Mouse (Mus musculus) inflammation-experienced regulatory T-cells (primary cell): ENCODE results near the gene Gcgr. TPM values are rescaled to one million over a fixed set of nuclear protein-coding genes. Genes with fewer than 3 reads are reported as not detected.

Experiments used
- polyA plus RNA-seq, 2 experiments: library from polyadenylated mRNA; unstranded; fragments of 100-300 nt; shearing (Covaris generic); gene quantifications; one replicate each; pipeline ENCODE4 v1.2.1; 2017

Gene Gcgr
- polyA plus RNA-seq: not detected

DNA sequence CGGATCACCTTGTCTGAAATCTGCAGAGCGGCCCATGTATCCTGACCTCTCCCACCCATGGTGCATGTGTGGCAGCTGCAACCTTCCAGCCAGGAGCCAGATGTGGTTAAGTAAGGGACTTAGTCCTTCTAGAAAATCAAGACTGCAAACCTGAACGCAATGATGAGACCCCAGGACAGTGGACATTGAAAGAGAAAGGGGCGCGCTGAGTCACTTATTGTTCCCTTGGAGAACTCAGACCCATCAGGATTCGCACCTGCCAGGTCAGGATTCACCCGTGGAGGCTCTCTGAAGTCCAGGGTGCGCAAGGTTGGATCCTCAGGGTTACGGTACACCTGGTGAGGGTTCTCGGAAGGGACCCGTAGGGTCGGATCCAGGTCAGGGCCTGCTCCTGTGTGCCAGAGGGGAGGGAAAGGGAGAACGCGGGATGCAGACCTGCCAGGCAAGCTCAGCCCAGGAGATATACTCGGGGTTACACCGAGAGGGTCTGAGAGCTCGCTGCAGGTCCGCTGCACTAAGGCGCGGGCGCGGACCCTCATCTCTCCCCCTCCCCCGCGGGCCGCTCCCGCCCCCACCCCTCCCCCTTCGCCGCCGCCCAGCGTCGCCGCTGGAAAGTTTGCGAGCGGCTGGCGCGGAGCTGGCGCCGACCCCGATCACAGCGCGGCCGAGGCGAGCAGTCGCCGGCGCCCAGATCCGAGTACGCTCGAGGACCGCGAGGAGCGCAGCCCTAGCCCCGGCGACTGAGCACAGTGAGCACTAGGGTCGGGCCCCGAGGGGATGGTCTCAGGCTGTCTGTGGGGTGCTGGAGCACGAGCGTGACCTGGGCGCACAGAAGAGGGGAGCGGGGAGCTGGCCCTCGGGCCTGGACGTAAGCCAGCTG, at the start of gene Gcgr:
Gcgr (plus strand) TSS at position 615 of the 880 bp plus-strand sequence.

DNA sequence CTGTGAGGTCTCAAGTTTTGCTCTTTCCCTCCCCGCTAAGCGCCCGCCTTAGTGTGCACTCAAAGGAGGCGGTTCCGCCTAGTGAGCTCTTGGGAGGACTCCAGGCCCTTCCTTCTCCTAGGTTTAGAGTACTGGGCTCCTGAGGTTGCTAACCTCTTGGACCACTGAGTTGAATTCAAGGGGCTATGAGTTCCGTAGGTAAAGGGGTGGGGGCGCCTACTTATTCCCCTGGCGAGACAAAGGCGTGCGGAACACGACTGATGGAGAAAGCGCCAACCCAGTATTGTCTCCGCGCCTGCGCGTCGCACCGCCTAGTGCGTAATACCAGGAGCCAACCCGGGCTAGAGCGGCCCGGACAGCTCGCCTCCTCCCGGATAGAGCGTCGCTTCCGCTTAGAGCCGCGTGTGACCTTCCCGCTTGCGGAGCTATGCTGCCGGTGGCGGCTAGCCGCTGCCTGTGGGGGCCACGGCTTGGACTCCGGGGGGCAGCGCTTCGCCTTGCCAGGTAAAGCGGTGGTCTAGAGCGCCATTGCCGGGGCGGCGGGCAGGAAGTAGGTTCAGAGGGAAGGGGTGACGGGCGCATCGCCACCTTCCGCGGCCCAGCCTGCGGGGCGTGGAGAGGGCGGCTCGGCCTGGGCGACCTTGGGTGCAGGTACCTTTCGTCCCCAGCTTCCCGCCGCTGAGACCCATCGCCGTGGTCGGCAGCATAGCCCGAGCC, 46.1 kb upstream of the Gcgr start, which contains the start of gene Mrpl12:
Mrpl12 (plus strand) TSS at position 349 of the 717 bp plus-strand sequence.

DNA sequence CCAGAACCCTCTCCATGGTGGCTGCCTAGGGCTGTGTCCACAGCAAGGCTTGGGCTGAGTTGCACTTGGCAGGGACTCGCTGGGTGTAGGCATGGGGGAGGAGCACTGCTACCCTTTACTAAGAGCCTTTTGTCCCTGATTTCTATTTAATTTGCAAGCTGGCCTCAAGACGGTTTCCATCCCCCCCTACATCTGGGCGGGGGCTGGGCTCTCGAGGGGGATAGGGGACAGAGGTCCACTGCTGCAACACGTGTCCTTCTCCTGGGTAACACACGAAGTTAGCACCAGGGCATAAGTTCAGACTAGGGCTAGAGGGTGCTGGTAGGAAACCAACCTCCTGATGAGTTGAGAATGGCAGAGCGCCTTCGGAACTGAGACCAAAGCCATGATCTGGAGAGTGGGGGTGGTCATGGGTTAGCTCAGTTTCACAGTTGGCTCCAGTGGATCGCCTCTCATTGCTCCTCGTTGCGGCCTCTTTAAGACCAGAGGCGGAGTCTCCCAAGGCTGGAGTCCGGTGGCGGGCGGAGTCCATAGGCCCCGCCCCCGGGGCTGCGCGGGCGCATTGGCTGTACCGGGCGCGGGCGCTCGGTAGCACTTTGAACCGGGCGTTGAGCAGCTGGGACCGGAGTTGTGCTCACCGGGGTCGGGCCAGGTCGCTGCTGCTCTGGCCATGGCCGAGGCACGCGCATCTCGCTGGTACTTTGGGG, 39.0 kb upstream of the Gcgr start, which contains the start of gene Slc25a10:
Slc25a10 (plus strand) TSS at position 524 of the 707 bp plus-strand sequence.

DNA sequence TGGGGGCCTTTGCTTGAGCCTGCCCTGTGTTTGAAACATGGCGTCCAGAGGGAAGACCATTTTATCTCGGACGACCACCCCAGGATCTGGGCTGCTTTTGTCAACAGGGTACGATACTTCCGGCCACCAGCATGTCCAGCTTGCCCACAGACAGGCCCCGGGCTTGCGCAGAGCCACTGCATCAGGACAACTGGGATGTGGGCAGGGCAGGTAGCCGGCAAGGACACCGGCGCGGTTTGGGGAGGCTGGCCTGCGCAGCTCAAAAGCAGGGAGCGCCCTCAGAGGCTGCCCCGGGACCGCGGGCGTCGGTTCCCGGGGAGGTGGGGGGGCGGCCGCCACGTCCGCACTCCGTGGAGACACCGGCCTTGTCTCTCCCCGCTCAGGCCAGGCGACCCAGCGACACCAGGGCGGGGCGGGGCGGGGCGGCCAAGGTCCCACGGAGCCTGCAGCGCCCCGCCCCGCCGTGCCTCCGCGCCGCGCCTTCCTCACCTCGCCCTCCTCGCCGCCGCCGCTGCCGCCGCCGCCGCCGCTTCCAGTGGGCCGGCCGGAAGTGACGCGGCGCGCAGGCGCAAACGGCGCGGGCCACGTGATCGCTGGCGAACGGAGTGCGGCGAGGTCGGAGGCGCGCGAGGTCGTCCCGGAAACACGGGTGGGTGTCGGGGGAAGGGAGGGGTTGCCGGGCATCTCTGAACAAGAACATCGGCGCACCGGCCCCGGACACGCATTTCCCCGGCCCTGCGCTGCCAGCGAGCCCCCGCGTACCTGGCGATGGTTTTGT, 18.9 kb downstream of the Gcgr start, which contains the start of gene Mcrip1:
Mcrip1 (minus strand) TSS at position 560 of the 778 bp plus-strand sequence.

DNA sequence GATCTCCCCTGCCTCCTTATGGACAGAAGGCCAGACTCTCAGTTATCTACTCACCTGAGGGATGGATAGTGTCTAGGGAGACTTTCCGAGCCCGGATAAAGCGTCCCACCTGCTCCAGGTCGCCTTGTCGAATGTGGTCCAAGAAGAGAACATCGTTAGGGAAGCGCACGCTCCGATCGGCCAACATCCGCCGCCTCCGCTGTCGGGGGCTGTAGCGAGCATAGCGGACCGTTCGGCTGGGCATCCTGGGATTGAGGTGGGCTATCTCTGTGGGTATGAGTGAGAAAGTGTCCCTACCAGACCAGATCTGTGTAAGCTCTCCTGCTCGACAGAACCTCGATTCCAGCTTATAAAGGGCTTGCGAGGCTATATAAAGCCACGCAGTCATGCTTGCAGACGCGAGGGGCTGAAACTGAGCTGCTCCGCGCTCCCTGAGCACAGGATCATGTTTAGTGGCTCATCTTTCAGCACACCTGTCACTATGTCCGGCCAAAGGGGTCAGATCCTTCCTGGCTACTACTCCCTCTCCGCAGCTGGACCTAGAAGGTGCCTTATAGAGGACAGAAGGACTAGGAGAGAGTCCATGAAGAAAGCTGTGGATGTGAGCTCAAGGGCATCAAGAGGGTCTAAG, 20.4 kb downstream of the Gcgr start, which contains the start of gene Ppp1r27:
Ppp1r27 (minus strand) TSS at position 323 of the 631 bp plus-strand sequence.

DNA sequence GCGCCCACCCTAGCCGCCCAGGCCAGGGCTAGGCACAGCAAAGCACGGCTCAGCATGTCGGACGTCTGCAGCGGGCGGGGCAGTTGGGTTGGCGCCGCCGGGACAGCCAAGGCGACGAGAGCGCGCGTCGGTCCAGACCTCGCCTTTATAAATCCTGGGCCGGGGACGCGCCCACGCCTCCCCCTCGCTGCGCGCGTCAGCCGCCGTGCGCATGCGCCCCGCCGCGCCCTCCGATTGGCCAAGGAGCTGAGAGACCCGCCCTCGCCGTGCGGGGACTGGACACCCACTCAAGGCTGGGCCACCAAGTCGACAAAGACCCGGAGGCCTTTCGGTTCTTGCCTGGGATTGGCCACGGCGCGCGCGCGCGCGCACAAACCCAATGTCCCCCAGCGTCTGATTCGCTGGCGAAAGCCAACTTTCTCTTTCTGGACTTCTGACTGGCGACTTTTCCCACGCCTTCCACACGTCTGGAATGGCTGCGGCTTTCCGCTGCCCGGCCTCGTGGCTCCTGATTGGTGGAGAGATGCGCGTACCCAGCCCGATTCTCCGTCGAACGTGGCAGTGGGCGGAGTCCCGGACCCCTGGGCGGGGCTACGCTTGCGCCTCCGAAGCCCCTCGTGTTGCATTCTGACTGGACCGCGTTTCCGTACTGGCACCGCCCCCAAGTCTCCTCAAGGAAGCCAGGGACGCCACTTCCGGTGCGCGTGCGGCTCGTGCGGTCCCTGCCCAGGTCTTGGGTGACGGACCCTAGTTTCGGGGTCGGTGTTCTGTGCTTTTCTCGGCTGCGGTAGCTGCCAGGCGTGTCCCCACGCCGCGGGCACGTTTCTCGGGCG, 42.5 kb downstream of the Gcgr start, which contains the start of gene P4hb:
P4hb (minus strand) TSS at position 502 of the 833 bp plus-strand sequence.

DNA sequence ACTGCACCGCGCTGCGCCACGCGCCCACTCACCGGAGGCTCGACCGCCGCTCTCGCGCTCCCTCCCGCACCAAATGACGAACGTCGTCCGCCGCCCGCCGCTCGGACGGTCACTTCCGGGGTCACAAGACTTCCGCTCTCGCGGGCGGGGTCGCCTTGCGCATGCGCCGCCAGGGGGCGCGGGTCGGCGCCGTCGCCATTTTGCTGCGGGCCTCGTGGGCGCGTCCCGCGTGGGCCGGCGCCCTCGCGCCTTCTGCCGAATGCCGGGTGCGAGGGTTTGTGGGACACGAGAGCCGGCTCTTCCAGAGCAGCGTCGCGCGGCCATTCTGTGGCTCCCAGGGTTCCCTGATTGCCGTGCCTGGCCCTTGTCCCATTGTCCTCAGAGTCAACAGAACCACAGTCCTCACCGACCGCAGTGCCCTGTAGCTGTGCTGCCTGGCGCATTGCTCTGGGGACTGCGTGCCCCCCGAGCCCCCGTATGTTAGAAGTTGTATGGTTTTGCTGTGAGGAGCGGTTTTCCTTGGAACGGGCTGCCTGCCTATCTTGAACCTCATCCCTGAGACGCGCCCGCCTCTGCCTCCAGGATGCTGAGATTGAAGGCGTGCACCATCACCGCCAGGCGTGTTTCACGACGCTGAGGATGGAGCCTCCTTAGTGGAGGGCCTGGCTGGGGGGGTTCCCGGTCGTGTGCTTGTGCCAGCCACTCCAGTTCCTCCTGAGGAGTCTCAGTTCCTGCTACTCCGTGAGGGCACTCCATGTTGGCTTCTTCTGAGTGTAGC, 51.2 kb downstream of the Gcgr start, which contains the start of gene Arhgdia:
Arhgdia (minus strand) TSS at position 135 of the 778 bp plus-strand sequence.

Other genes starting within 250 kb of the Gcgr start
- gene Actg1, start 182.2 kb upstream of the Gcgr start, polyA plus RNA-seq: 1,000 to 10,000 TPM; 2,279 to 2,302 TPM
- gene Fscn2, start 169.2 kb upstream of the Gcgr start, polyA plus RNA-seq: under 1 TPM; 0.16 to 0.19 TPM
- 10 to 100 TPM; 24.5 to 41.1 TPM for gene Faap100, start 151.9 kb upstream of the Gcgr start, polyA plus RNA-seq
- 10 to 100 TPM; 43.2 to 49.9 TPM for gene Nploc4, start 93.0 kb upstream of the Gcgr start, polyA plus RNA-seq
- gene Tspan10, start 88.1 kb upstream of the Gcgr start, polyA plus RNA-seq: not detected
- gene Pde6g, start 77.2 kb upstream of the Gcgr start, polyA plus RNA-seq: 1 to 10 TPM; 1.5 to 2.0 TPM
- gene Oxld1, start 72.6 kb upstream of the Gcgr start, polyA plus RNA-seq: 10 to 100 TPM; 12.6 to 15.7 TPM
- gene Ccdc137, start 72.6 kb upstream of the Gcgr start, polyA plus RNA-seq: 10 to 100 TPM; 51.2 to 66.8 TPM
- gene Arl16, start 63.1 kb upstream of the Gcgr start, polyA plus RNA-seq: 10 to 100 TPM; 27.3 to 42.6 TPM
- 10 to 100 TPM; 65.5 to 81.0 TPM for gene Mrpl12, start 46.1 kb upstream of the Gcgr start, polyA plus RNA-seq
- gene Slc25a10, start 38.9 kb upstream of the Gcgr start, polyA plus RNA-seq: 10 to 100 TPM in 1 of 2 experiments, 1 to 10 TPM in 1; 9.8 to 22.0 TPM
- 100 to 1,000 TPM; 111 to 150 TPM for gene Mcrip1, start 19.0 kb downstream of the Gcgr start, polyA plus RNA-seq
- 1 to 10 TPM in 1 of 2 experiments, under 1 TPM in 1; 0.63 to 1.8 TPM for gene Ppp1r27, start 20.4 kb downstream of the Gcgr start, polyA plus RNA-seq
- 100 to 1,000 TPM; 247 to 254 TPM for gene P4hb, start 42.6 kb downstream of the Gcgr start, polyA plus RNA-seq
- gene Arhgdia, start 50.9 kb downstream of the Gcgr start, polyA plus RNA-seq: 100 to 1,000 TPM; 707 to 884 TPM
- 100 to 1,000 TPM; 253 to 299 TPM for gene Alyref, start 67.7 kb downstream of the Gcgr start, polyA plus RNA-seq
- gene Anapc11, start 67.7 kb downstream of the Gcgr start, polyA plus RNA-seq: 100 to 1,000 TPM; 116 to 144 TPM
- gene Npb, start 77.8 kb downstream of the Gcgr start, polyA plus RNA-seq: 1 to 10 TPM in 1 of 2 experiments, not detected in 1; 1.0 TPM
- 100 to 1,000 TPM; 142 to 194 TPM for gene Pcyt2, start 87.2 kb downstream of the Gcgr start, polyA plus RNA-seq
- gene Sirt7, start 94.5 kb downstream of the Gcgr start, polyA plus RNA-seq: 100 to 1,000 TPM; 275 to 320 TPM
- 10 to 100 TPM; 22.8 to 25.0 TPM for gene Mafg, start 102.9 kb downstream of the Gcgr start, polyA plus RNA-seq
- gene Pycr1, start 113.1 kb downstream of the Gcgr start, polyA plus RNA-seq: 1 to 10 TPM in 1 of 2 experiments, under 1 TPM in 1; 0.43 to 3.8 TPM
- under 1 TPM; 0.38 to 0.75 TPM for gene Myadml2, start 117.5 kb downstream of the Gcgr start, polyA plus RNA-seq
- under 1 TPM; 0.11 to 0.97 TPM for gene Notum, start 130.5 kb downstream of the Gcgr start, polyA plus RNA-seq
- 100 to 1,000 TPM; 142 to 153 TPM for gene Aspscr1, start 142.3 kb downstream of the Gcgr start, polyA plus RNA-seq
- gene Cenpx, start 183.0 kb downstream of the Gcgr start, polyA plus RNA-seq: 100 to 1,000 TPM; 111 to 157 TPM
- 10 to 100 TPM; 64.1 to 74.7 TPM for gene Lrrc45, start 183.2 kb downstream of the Gcgr start, polyA plus RNA-seq
- gene Rac3, start 190.8 kb downstream of the Gcgr start, polyA plus RNA-seq: 1 to 10 TPM in 1 of 2 experiments, under 1 TPM in 1; 0.87 to 1.8 TPM
- 10 to 100 TPM in 1 of 2 experiments, 1 to 10 TPM in 1; 7.4 to 23.4 TPM for gene Dcxr, start 196.6 kb downstream of the Gcgr start, polyA plus RNA-seq
- not detected for gene Cbr2, start 201.4 kb downstream of the Gcgr start, polyA plus RNA-seq
- 10 to 100 TPM; 27.2 to 28.0 TPM for gene Hmga1b, start 232.1 kb downstream of the Gcgr start, polyA plus RNA-seq